Mouse (Mus musculus) 3T3-L1 (cell line): ENCODE measurements around the gene Metrn.

Source experiments
- DNase-seq: peaks from one replicate; pipeline ENCODE4 v3.0.0-alpha.2; 2015; ENCODE audit warnings: low read depth, low spot score

Metrn gene

DNA sequence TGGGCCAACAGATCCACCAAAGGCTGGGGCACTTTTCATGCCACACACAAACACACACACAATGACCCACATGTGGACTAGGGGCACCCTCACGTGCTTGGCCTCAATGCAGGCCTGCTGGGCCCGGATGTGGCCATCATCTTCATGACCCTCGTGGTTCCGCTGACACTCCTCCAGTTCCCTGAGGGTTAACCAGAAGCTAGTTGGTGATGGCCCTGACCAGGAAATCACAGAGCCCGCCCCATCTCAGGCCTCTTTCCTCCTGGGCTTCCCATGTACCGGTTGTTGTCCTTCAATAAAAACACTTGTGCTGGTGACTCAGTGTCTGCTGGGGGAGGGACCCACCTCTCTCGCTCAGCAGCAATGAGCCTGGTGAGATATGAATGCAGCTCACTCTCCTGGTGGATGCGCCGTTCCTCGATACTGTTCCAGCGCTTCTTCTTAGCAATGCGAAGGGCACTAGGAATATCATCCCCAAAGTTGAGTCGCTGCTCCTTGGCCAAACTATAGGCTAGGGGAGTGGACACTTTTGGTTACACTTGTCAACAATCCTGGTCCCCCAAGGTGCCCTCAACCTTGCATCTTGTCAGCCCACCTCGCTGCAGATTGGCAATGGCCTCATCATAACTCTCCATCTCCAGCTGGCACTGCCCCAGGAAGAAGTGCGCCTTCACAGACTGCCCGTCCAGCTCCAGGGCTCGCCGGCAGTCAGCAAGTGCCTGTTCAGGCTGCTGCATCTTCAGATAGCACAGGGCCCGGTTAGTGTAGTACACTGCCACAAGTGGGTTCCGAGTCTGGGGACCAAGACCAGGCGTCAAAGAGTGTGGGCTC, 34.7 kb upstream of the Metrn start:
- DNase-seq, result peak; percentile 69

DNA sequence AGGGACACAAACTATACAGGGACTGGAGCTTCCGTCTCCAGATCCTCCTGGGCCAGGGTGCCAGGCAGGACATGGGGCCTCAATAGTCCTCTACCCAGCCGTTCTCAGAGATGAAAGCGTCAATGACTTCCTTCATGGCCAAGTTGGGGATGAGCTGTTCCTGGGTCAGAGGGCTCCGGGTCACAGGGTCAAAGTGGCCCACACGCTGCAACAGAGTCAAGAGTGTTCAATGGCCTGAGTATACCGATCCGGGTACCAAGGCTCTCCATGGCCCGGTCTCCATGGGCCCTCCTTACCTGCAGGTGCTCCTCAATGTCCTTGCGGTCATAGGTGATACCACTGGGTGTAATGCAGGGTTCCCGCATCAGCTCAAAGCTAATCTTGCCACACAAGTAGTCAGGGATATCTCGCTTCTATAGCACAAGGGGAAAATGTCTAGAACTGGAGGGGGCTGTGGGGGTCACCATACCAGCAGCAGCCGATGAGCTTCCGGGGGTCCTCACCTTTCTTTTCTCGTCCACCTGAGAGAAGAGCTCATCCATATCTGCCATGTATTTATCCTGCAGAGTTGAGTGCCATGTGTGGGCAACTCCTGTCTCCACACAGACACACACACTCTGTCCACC, 34.0 kb upstream of the Metrn start:
- DNase-seq, result no peak

DNA sequence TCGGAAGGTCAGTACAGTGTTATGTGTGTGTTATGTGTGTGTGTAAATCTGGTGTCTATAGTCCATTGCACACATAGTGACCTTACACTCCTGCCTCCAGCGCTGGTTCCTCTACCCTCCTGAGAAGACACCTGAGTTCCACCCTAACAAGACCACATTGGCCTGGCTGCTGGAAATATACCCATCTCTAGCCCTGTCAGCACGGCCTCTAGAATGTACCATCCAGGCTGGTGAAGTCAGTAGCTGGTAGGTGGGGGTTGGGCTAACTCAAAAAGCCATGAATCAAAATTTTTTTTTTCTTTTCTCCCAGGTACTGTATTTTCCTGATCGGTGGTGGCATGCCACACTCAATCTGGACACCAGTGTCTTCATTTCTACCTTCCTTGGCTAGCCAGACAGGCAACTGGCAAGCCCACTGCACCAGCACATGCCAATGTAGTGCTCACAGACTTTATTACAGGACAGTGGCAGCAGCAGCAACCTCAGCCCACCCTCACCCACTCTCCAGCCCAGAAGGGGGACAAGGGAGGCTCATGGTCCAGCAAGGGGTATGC, 33.3 kb upstream of the Metrn start:
- no peak for DNase-seq

DNA sequence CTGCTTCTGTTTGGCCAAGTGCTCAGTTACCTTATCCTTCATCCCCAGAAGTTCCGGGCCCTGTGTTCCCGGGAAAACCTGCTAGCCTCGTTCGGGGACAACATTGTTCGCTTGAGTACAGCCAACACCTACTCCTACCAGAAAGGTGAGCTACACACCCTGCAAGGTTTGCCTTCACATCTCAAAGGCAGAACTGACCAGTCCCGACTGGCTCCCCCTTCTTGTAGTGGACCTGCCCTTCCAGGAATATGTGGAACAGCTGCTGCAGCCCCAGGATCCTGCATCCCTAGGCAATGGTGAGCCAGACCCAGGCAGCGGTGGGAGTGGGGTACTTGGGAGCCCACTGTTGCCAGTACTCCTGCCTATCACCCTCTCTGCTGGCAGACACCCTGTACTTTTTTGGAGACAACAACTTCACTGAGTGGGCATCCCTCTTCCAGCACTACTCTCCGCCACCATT, 32.7 kb upstream of the Metrn start:
- DNase-seq, result no peak

DNA sequence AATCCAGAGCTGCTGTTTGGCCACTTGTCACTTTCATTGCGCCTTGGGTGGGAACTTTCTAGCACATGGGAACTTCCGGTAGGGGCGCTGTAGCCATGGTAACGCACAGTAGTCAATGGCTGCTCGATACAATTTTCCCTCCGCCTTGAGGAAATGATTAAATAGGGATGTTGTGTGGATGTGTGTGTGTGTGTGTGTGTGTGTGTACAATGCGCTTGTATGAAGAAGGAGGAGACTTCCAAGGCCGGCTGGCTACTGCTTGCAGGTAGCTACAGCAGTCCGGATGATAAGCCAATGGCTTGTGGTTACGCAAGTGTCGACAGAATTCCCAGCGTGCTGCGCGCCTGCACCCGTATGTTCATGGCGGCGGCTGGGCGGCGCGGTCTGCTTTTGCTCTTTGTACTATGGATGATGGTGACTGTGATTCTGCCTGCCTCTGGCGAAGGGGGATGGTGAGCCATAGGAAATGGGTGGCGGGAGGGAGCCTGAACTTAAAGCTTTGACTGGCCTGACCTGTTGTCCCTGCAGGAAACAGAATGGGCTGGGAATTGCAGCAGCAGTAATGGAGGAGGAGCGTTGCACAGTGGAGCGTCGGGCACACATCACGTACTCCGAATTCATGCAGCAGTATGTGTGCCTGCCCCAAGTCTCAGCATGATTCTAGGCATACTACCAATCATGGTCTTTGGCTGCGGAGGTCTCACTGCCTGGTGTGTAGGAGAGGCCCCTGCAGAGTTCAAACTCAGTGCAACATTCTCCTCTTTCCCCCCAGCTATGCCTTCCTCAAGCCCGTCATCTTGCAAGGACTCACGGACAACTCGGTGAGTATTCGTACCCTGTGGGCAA, 32.0 kb upstream of the Metrn start, which contains the start of gene Jmjd8:
Gene Jmjd8, plus strand, starts transcription at position 156 of the 846 bp plus-strand sequence.
- peak; percentile 68 for DNase-seq

DNA sequence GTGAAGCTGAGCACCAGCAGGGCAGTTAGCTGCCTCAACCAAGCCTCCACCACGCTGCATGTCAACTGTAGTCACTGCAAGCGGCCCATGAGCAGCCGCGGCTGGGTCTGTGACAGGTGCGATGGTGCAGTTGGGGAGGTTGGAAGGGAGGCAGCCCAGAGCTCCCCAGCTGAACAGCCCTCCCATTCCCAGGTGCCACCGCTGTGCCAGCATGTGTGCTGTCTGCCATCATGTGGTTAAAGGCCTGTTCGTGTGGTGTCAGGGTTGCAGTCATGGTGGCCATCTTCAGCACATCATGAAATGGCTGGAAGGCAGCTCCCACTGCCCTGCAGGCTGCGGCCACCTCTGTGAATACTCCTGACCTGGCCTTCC, 31.3 kb upstream of the Metrn start:
- no peak for DNase-seq

DNA sequence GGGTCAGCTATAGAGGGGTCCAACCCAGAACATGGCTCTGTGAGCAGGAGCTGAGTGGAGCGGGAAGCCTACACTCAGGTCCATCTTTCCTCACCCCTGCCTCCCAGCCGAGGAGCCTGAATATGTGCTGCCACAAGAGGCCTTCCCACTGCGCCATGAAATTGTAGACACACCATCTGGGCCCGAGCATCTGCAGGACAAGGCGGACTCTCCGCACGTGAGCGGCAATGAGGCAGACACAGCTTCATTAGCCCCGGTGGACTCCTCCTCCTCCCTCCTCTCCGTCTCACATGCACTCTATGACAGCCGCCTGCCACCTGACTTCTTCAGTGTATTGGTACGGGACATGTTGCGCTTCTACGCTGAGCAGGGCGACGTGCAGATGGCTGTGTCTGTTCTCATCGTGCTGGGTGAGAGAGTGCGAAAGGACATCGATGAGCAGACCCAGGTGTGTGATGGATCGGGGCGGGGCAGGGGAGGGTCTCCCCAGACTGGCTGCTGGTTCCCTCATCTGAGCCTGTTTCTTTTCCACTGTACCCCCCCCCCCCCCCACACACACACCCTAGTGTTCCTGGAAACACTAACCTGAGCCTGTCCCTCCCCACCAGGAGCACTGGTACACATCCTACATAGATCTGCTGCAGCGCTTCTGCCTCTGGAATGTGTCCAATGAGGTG, 30.7 kb upstream of the Metrn start:
- no peak for DNase-seq

DNA sequence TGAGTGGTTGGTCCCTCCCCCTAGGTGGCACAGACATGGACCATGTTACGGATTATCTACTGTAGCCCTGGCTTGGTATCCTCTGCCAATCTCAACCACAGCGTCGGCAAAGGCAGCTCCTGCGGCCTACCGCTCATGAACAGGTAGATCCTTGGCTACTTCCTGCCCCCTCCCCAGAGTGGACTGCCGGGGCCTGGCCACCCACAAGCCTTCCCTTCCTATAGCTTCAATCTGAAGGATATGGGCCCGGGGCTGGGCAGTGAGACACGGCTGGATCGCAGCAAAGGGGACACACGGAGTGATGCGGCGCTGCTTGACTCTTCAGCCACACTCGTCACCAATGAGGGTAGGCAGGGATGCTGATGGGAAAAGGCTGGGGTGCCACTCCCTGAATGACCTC, 30.1 kb upstream of the Metrn start:
- no peak for DNase-seq

DNA sequence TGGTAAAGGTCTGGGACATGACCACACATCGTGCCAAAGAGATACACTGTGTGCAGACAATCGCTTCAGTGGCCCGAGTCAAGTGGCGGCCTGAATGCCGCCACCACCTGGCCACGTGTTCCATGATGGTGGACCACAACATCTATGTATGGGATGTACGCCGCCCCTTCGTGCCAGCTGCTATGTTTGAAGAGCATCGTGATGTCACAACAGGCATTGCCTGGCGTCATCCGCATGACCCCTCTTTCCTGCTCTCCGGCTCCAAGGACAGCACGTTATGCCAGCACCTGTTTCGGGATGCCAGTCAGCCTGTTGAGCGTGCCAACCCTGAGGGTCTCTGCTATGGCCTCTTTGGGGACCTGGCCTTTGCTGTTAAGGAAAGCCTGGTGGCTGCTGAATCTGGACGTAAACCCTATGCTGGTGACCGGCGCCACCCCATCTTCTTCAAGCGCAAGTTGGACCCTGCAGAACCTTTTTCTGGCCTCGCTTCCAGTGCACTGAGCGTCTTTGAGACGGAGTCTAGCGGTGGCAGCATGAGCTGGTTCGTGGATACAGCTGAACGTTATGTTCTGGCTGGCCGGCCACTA, 29.1 kb upstream of the Metrn start:
- DNase-seq, result no peak

DNA sequence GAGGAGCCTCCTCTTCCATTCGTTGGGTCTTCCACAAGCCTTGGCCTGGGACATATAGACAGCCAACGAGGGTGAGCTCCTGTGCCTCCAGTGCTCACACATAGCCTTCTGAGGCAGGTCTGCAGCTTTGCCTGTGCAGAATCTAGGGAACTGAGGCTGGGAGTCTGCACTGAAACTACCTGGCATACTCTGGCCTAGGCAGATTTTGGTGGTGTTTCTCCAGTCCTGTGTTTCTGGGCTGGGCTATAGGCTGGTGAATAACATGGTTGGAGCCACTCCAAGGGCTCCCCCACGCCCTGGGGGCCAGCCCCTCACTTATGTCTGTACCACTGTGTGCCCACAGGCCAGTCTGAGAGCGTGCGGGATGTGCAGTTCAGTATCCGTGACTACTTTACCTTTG, 28.4 kb upstream of the Metrn start:
- DNase-seq, result no peak

DNA sequence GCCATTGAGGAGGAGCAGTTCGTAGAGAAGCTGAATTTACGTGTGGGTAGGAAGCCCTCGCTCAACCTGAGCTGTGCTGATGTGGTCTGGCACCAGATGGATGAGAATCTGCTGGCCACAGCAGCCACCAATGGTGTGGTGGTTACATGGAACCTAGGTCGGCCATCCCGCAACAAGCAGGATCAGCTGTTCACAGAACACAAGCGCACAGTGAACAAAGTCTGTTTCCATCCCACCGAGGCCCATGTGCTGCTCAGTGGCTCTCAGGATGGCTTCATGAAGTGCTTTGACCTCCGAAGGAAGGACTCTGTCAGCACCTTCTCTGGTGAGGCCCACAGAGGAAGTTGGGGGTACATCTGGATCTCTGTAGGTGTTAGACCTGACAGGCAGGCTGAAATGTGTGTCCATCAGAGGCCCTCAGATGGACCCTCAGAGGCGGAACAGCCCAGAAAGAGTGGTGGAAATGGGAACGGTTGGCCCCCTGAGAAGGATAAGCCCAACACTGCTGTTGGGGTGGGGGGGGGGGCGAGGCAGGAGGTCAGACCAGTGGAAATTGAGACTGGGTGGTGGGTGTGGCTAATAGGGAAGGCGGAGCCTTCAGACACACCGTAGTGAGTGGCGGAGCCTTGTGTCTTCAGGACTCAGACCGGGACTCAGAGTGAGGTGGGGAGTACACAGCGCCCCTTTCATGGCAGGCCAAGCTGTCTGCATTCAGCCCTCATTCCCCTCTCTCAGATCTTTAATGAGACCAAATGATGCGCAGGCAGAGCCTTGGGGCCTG, 27.6 kb upstream of the Metrn start:
- no peak for DNase-seq

DNA sequence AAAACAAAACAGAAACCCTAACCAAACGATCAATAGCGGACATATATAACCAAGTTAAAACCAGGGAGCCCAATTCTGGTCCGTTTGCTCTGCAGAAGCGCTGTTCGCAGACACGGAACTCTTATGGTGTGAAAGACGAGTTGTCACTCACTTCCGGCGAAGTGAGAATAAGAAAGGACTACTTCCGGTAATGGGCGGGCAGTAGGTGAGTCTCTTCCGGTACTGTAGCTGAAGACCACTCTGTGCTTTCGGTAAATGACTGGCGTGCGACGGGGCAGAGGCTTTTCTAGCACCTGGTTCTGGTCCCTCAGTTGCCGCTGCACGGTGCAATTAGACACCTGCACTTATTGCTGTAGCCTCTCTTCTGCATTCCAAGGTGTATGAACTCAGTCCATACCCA, 26.5 kb upstream of the Metrn start, which contains the start of gene Wdr24:
Gene Wdr24, plus strand, starts transcription at position 176 of the 400 bp plus-strand sequence.
- peak; percentile 95 for DNase-seq

DNA sequence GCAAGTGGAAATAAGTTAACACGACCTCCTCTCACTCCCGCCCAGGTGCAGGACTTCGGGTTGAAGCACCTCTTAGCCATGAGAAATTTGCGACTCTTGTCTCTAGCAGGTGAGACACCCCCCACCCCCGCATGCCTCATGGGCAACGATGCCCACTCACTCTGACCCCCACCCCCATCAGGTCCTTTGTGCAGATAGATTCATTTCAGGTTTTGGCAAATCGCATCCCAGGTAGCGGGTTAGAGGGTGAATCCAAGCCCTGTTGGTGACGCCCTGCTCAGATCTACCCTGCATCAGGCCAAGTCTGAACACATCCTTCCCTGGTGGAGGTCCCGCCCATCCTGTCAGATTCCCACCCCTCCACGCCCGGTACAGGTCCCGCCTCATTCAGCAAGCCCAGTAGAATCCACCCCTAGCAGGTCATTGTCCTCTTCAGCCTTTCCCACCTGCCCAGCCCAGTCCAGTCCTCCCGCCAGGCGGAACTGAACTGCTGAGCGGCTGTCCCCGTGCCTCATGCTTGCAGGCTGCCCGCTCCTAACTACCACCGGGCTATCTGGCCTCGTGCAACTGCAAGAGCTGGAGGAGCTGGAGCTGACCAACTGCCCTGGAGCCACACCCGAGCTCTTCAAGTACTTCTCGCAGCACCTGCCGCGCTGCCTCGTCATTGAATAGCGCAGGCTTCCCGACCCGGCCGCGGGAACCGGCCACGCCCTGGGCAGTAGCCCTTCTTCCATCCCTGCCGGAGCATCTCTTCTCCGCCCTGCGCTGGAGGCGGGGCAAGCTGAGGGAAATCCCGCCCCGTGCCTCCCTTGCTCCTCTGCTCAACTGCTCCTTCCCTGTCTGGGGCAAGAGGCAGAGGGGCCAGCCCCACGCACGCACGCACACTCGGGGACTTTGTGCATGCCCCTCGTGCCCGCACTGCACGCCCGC, 22.2 kb upstream of the Metrn start:
- no peak for DNase-seq

DNA sequence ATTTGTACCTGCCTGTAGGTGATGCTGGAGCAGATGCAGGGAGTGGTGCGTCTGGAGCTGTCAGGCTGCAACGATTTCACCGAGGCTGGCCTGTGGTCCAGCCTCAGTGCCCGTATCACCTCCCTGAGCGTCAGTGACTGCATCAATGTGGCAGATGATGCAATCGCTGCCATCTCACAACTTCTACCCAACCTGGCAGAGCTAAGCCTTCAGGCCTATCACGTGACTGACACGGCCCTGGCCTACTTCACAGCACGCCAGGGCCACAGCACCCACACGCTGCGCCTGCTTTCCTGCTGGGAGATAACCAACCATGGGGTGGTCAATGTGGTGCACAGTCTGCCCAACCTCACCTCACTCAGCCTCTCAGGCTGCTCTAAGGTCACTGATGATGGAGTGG, 20.7 kb upstream of the Metrn start:
- no peak for DNase-seq

DNA sequence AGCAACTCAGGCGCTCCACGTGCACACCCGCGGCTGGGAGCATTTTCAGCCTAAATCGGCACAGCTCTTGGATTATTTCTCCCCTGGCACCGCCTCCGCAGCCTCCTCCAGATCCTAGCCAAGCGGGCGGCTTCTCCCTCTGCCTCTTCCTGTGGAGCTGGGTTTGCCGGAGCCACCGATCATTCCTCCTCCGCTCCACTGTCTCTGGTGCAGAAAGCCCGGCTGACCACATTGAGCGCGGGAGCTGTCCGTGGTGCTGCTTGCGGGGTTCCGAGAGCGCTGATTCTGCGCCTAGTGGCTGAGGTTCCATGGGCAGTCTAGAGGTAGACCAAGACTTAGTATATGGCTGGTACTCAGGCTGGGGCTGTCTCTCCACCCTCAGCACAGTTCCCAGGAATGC, 16.5 kb upstream of the Metrn start:
- DNase-seq, result peak; percentile 75

DNA sequence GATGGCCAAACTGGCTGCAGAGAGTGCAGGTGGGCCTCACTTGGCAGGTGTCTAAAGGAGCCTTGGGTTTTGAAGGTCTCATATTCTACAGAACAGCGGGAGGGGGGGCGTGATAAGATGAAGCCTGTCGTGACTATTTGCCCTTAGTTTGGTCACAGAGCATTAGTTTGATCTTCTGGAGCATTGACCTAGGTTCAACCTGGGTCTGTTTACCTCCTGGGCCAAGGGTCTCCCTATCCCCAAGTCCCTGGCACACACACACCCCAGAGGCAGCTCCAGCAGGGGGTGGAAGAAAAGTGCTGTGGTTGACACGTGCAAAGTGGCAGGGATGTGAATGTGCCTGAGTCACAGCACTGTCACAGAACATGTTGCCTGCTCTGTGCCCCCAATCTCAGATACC, 14.0 kb upstream of the Metrn start:
- no peak for DNase-seq

DNA sequence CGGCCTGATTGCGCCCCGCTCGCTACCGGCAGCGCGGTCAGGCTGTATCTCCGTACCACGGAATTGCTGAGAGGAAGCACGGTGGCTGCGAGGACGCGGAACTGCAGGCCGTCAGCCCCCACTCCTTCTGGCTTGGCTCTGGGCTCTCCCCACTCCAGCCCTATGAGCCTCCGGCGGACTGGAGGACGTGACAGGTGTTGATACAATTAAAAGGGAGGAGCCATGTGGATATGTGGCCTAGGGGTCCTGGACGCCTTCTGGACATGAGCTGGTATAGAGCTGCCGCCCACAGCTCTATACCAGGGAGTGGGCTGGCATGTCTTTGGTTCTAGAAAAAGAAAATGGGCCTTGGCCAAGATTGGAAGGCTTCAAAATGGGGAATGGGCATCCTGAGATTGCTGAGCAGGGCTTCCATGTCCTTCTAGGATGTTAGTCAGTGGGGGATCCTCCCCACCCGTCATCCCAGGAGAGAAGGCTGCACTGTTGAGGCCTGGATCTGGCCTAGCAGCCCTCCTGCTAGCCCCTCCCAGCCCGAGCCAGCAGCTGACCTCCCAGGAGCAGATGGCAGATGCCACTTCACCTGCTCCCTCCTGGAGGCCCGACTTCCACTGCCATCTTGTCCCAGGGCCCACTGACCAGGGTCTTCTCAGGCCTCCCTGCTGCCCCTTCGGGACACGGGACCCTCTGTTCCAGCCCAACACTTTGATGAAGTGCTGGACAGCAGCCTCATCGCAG, 12.8 kb upstream of the Metrn start:
- DNase-seq, result no peak
